Mouse (Mus musculus) bone marrow, adult 2 months (tissue): ENCODE results near the gene Ankdd1b.

Experiments
- CTCF ChIP-seq: fragments of 200-500 bp; IDR thresholded peaks from 2 replicates; pipeline ENCODE4 v1.5.1; 2011; ENCODE audit warnings: low read length, control low read depth; ENCODE audit not compliant: control insufficient read depth, insufficient read depth
- POLR2A ChIP-seq: fragments of 200-500 bp; IDR thresholded peaks from 2 replicates; pipeline ENCODE4 v1.6.1; 2011; ENCODE audit warnings: low read depth, mild to moderate bottlenecking, control low read depth, low read length, borderline replicate concordance; ENCODE audit not compliant: control insufficient read depth

DNA sequence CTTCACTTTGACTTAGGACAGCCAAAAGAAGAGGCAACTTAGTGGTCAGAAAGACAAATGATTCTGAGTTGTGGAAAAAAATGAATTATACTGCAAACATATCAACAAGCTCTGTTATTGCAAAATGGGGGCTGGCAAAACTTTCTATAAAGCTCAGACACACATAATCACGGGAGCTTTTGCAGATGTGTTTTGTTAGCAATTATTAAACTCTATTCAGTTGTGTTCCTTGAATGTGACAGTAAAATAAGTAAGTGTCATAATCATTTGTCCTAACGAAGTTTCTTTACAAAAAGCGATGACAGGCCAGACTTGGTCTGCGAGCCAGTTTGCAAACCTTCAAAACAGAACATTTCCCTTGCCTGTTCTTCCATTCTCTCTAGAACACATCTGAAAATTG, 36.5 kb upstream of the Ankdd1b start:
- TF ChIP-seq CTCF (no peak), POLR2A (no peak)
